In the genomic region with DNA sequence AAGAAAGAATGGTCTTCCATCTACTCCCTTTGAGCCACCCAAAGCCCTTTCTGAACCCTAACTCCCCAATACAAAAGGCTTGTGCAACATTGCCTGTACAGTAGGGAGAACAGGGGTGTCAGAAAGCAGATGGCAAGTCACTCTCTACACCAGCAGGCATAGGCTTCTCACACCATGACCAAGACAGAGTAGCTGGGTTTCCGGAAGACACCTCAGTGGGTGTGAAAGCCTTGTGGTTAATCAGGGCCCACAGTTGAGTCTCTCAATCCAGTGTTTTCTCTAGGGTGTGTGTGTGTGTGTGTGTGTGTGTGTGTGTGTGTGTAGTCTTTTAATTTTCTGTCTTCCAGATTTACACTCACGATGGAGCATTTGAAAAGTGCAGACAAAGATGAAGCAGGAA, we compare ENCODE assay signal across 21 mouse cellular contexts. TPM values are rescaled to one million over a fixed set of nuclear protein-coding genes. Genes with fewer than 3 reads are reported as not detected.
DNase-seq lines count a peak whose midpoint lies in the region; ATAC-seq and TF ChIP-seq lines count a peak whose summit lies in the region.
"Had no signal": no experiment of that assay in that cellular context is flagged by ENCODE, and none has a peak within 500 bp of the region (broad histone marks: within the 10 kb centered on the region; RNA-seq: fewer than 3 reads in every experiment).

No protein-coding gene starts in this region.

- H3K27ac ChIP-seq in left cerebral cortex, adult 2 months = no peak overlapping the region
- H3K27ac ChIP-seq: forebrain, embryonic 13.5 days; gastrocnemius, adult 2 months; heart, embryonic 10.5 days; heart, embryonic 15.5 days; hindbrain, embryonic 13.5 days; hindbrain, postnatal 0 days had no signal

- intact Hi-C loops in left cerebral cortex, adult 2 months (cut with DNase I) = loop anchor here (5.0 kb wide), 1 partner anchor 213 kb away; no protein-coding TSS in a partner anchor

- peak; percentile 19 for DNase-seq in CD4-positive, CD25-positive, alpha-beta regulatory T cell, adult 2 months (ENCODE audit: low read depth, low spot score)
- no peak for DNase-seq in left cerebral cortex, adult 2 months (ENCODE audit: extremely low spot score in 1 of 2, low spot score in 2 of 2)
- no peak for DNase-seq in layer of hippocampus, adult 18-20 months (ENCODE audit: low spot score in 2 of 2)
- DNase-seq: adrenal gland, postnatal 10 days; B cell, adult 2 months; cerebellum, adult 11-12 months; cerebellum, adult 9-10 months; cerebellum, postnatal 25 days; gastrocnemius, adult 2 months; gastrocnemius, postnatal 25 days; heart, adult 18-20 months; heart, postnatal 14 days had no signal

- H3K4me3 ChIP-seq in left cerebral cortex, adult 2 months = no peak overlapping the region
- H3K4me3 ChIP-seq: forebrain, embryonic 13.5 days; gastrocnemius, adult 2 months; heart, embryonic 10.5 days; heart, embryonic 15.5 days; hindbrain, embryonic 13.5 days had no signal

- no peak for TF ChIP-seq CTCF in left cerebral cortex, adult 2 months (IDR thresholded peaks at IDR 0.05)

- no peak for ATAC-seq in CD4-positive, CD25-positive, alpha-beta regulatory T cell, adult 4 months
- ATAC-seq in activated CD4-positive, CD25-positive, alpha-beta regulatory T cell, adult 4 months = peak; percentile 63
- peak; percentile 49 for ATAC-seq in megakaryocyte, adult 5-6 weeks (ENCODE audit: poor library complexity, severe bottlenecking)
- ATAC-seq in neutrophil, adult 5-6 weeks (ENCODE audit: extremely low read depth, insufficient number of reproducible peaks, low FRiP score, poor library complexity, severe bottlenecking) = 0 out of 2 replicates have a peak, but pooled peaks have one; percentile 11
- ATAC-seq: forebrain, embryonic 13.5 days; hindbrain, postnatal 0 days had no signal

RNA-seq across cellular contexts. Expression of gene Abhd2, which starts 23.4 kb away (rescaled TPM):
- polyA plus RNA-seq in CD4-positive, CD25-positive, alpha-beta regulatory T cell, adult 4 months (2017; shearing (Covaris generic)) = 10 to 100 TPM; 14.8 to 25.8 TPM
- polyA plus RNA-seq in activated CD4-positive, CD25-positive, alpha-beta regulatory T cell, adult 4 months (2017; shearing (Covaris generic)) = 10 to 100 TPM; 16.9 to 27.7 TPM
- total RNA-seq in megakaryocyte, adult 5-6 weeks (2015) = 41.5 and 45.2 TPM in 2 replicates
- 26.3 and 28.5 TPM in 2 replicates for total RNA-seq in megakaryocyte, adult 5-6 weeks (2017)
- total RNA-seq in neutrophil, adult 5-6 weeks (2017) = 52.1 and 55.7 TPM in 2 replicates
- 100 to 1,000 TPM; 103 to 116 TPM for total RNA-seq in left cerebral cortex, adult 2 months (2021)
- total RNA-seq in layer of hippocampus, adult 18-20 months (2021) = 10 to 100 TPM; 62.0 to 65.6 TPM
